Mouse (Mus musculus): ENCODE measurements around the gene Kcnh4. TPM values are rescaled to one million over a fixed set of nuclear protein-coding genes. Genes with fewer than 3 reads are reported as not detected.

Kcnh4 gene
- polyA plus RNA-seq (2014; fragmentation: Illumina TruSeq; extraction: RNeasy Lipid Tissue Mini Kit (QIAGEN cat#74804); ENCODE audit: low read depth, low replicate concordance): not detected

GRCm38 (mm10) chr11:100759611-100760233 is at the start of gene Kcnh4:
Gene Kcnh4, minus strand, starts transcription at chr11:100759942.

GRCm38 (mm10) chr11:100770646-100771408 is 11.1 kb upstream of the Kcnh4 start, which contains the start of gene Ghdc:
Gene Ghdc, minus strand, starts transcription at chr11:100770957.

GRCm38 (mm10) chr11:100762831-100763230 is 3.1 kb upstream of the Kcnh4 start, which contains the start of gene Hcrt:
Gene Hcrt, minus strand, starts transcription at chr11:100762931.

GRCm38 (mm10) chr11:100738066-100738604 is 21.6 kb downstream of the Kcnh4 start, which contains the start of gene Rab5c:
Gene Rab5c, minus strand, starts transcription at chr11:100738215.

GRCm38 (mm10) chr11:100713735-100714533 is 45.8 kb downstream of the Kcnh4 start, which contains the start of gene Hspb9:
Gene Hspb9, plus strand, starts transcription at chr11:100713850.

GRCm38 (mm10) chr11:100711783-100712615 is 47.7 kb downstream of the Kcnh4 start, which contains the start of gene Kat2a:
Gene Kat2a, minus strand, starts transcription at chr11:100712465.

GRCm38 (mm10) chr11:100703851-100704531 is 55.8 kb downstream of the Kcnh4 start, which contains the start of gene Dhx58:
Gene Dhx58, minus strand, starts transcription at chr11:100704271.

GRCm38 (mm10) chr11:100692164-100692616 is 67.6 kb downstream of the Kcnh4 start, which contains the start of gene Zfp385c:
Gene Zfp385c, minus strand, starts transcription at chr11:100692455.

Other genes with a start within 250 kb of the Kcnh4 start
- 52.3 TPM for gene Acly, start 231.9 kb downstream of the Kcnh4 start, polyA plus RNA-seq (2014; fragmentation: Illumina TruSeq; extraction: RNeasy Lipid Tissue Mini Kit (QIAGEN cat#74804); ENCODE audit: low read depth, low replicate concordance)
- 0.53 TPM for gene Ttc25, start 214.3 kb downstream of the Kcnh4 start, polyA plus RNA-seq (2014; fragmentation: Illumina TruSeq; extraction: RNeasy Lipid Tissue Mini Kit (QIAGEN cat#74804); ENCODE audit: low read depth, low replicate concordance)
- gene Cnp, start 185.0 kb downstream of the Kcnh4 start, polyA plus RNA-seq (2014; fragmentation: Illumina TruSeq; extraction: RNeasy Lipid Tissue Mini Kit (QIAGEN cat#74804); ENCODE audit: low read depth, low replicate concordance): 2.3 TPM
- 2.0 TPM for gene Nkiras2, start 140.7 kb downstream of the Kcnh4 start, polyA plus RNA-seq (2014; fragmentation: Illumina TruSeq; extraction: RNeasy Lipid Tissue Mini Kit (QIAGEN cat#74804); ENCODE audit: low read depth, low replicate concordance)
- gene Dnajc7, start 139.8 kb downstream of the Kcnh4 start, polyA plus RNA-seq (2014; fragmentation: Illumina TruSeq; extraction: RNeasy Lipid Tissue Mini Kit (QIAGEN cat#74804); ENCODE audit: low read depth, low replicate concordance): 114 TPM
- gene Zfp385c, start 67.5 kb downstream of the Kcnh4 start, polyA plus RNA-seq (2014; fragmentation: Illumina TruSeq; extraction: RNeasy Lipid Tissue Mini Kit (QIAGEN cat#74804); ENCODE audit: low read depth, low replicate concordance): not detected
- gene Dhx58, start 55.7 kb downstream of the Kcnh4 start, polyA plus RNA-seq (2014; fragmentation: Illumina TruSeq; extraction: RNeasy Lipid Tissue Mini Kit (QIAGEN cat#74804); ENCODE audit: low read depth, low replicate concordance): 0.44 TPM
- gene Kat2a, start 47.5 kb downstream of the Kcnh4 start, polyA plus RNA-seq (2014; fragmentation: Illumina TruSeq; extraction: RNeasy Lipid Tissue Mini Kit (QIAGEN cat#74804); ENCODE audit: low read depth, low replicate concordance): 1.3 TPM
- gene Hspb9, start 46.1 kb downstream of the Kcnh4 start, polyA plus RNA-seq (2014; fragmentation: Illumina TruSeq; extraction: RNeasy Lipid Tissue Mini Kit (QIAGEN cat#74804); ENCODE audit: low read depth, low replicate concordance): not detected
- 63.6 TPM for gene Rab5c, start 21.7 kb downstream of the Kcnh4 start, polyA plus RNA-seq (2014; fragmentation: Illumina TruSeq; extraction: RNeasy Lipid Tissue Mini Kit (QIAGEN cat#74804); ENCODE audit: low read depth, low replicate concordance)
- gene Hcrt, start 3.0 kb upstream of the Kcnh4 start, polyA plus RNA-seq (2014; fragmentation: Illumina TruSeq; extraction: RNeasy Lipid Tissue Mini Kit (QIAGEN cat#74804); ENCODE audit: low read depth, low replicate concordance): not detected
- gene Ghdc, start 11.0 kb upstream of the Kcnh4 start, polyA plus RNA-seq (2014; fragmentation: Illumina TruSeq; extraction: RNeasy Lipid Tissue Mini Kit (QIAGEN cat#74804); ENCODE audit: low read depth, low replicate concordance): 4.0 TPM
- 4.4 TPM for gene Stat5b, start 90.8 kb upstream of the Kcnh4 start, polyA plus RNA-seq (2014; fragmentation: Illumina TruSeq; extraction: RNeasy Lipid Tissue Mini Kit (QIAGEN cat#74804); ENCODE audit: low read depth, low replicate concordance)
- 2.6 TPM for gene Stat5a, start 99.4 kb upstream of the Kcnh4 start, polyA plus RNA-seq (2014; fragmentation: Illumina TruSeq; extraction: RNeasy Lipid Tissue Mini Kit (QIAGEN cat#74804); ENCODE audit: low read depth, low replicate concordance)
- 20.1 TPM for gene Stat3, start 179.6 kb upstream of the Kcnh4 start, polyA plus RNA-seq (2014; fragmentation: Illumina TruSeq; extraction: RNeasy Lipid Tissue Mini Kit (QIAGEN cat#74804); ENCODE audit: low read depth, low replicate concordance)
- 17.6 TPM for gene Cavin1, start 210.9 kb upstream of the Kcnh4 start, polyA plus RNA-seq (2014; fragmentation: Illumina TruSeq; extraction: RNeasy Lipid Tissue Mini Kit (QIAGEN cat#74804); ENCODE audit: low read depth, low replicate concordance)
- gene Atp6v0a1, start 249.5 kb upstream of the Kcnh4 start, polyA plus RNA-seq (2014; fragmentation: Illumina TruSeq; extraction: RNeasy Lipid Tissue Mini Kit (QIAGEN cat#74804); ENCODE audit: low read depth, low replicate concordance): 43.7 TPM

All from kidney, adult 10 weeks (tissue).